Mouse (Mus musculus): ENCODE measurements around the gene Olfr1288.

The Olfr1288 gene

GRCm38 (mm10) chr2:111473801-111474200, at the start of gene Olfr1288:
Gene Olfr1288 (plus strand): TSS chr2:111474101.
- no peak for DNase-seq (ENCODE audit: low spot score in 2 of 2)

- no peak for DNase-seq (ENCODE audit: low spot score in 2 of 2)
Measured at GRCm38 (mm10) chr2:111448842-111449241, 25.1 kb upstream of the Olfr1288 start, which contains the start of gene Olfr1287. Gene Olfr1287 (plus strand): TSS chr2:111449142.

- DNase-seq (ENCODE audit: low spot score in 2 of 2) = no peak
Measured at GRCm38 (mm10) chr2:111480519-111480918, 6.6 kb downstream of the Olfr1288 start, which contains the start of gene Olfr1289. Gene Olfr1289 (plus strand): TSS chr2:111480819.

GRCm38 (mm10) chr2:111493729-111494128, 19.8 kb downstream of the Olfr1288 start, which contains the start of gene Olfr1290:
Gene Olfr1290 (minus strand): TSS chr2:111493829.
- no peak for DNase-seq (ENCODE audit: low spot score in 2 of 2)

GRCm38 (mm10) chr2:111496880-111497279, 23.0 kb downstream of the Olfr1288 start, which contains the start of gene Olfr1291-ps1:
Gene Olfr1291-ps1 (plus strand): TSS chr2:111497180.
- no peak for DNase-seq (ENCODE audit: low spot score in 2 of 2)

GRCm38 (mm10) chr2:111517451-111517850, 43.5 kb downstream of the Olfr1288 start:
- no peak for DNase-seq (ENCODE audit: low spot score in 2 of 2)

- DNase-seq (ENCODE audit: low spot score in 2 of 2) = no peak
Measured at GRCm38 (mm10) chr2:111524903-111525302, 51.0 kb downstream of the Olfr1288 start, which contains the start of gene Olfr1293-ps. Gene Olfr1293-ps (plus strand): TSS chr2:111525203.
